Mouse (Mus musculus) liver, embryonic 13.5 days (tissue): ENCODE results near the gene Cdkl1. TPM values are rescaled to one million over a fixed set of nuclear protein-coding genes. Genes with fewer than 3 reads are reported as not detected.

ENCODE experiments used
- ATAC-seq: fragments of 200-750 bp; cut with Nextera tagmentation; 2 replicates; pipeline ENCODE4 v1.8.0; 2017; ENCODE audit warnings: low read depth, mild to moderate bottlenecking, moderate number of reproducible peaks, moderate library complexity
- DNase-seq: peaks from one replicate; pipeline ENCODE4 v3.0.0; 2022
- H3K27ac ChIP-seq: fragments of 300-500 bp; sonication (generic); 2 replicates; pipeline ENCODE4 v1.5.1; 2015; ENCODE audit warnings: moderate library complexity, mild to moderate bottlenecking, inconsistent platforms
- H3K27me3 ChIP-seq: fragments of 300-500 bp; sonication (generic); 2 replicates; pipeline ENCODE4 v1.6.1; 2015; ENCODE audit warnings: mild to moderate bottlenecking, inconsistent platforms
- H3K36me3 ChIP-seq: fragments of 300-500 bp; sonication (generic); 2 replicates; pipeline ENCODE4 v1.6.1; 2015; ENCODE audit warnings: mild to moderate bottlenecking, inconsistent platforms
- H3K4me1 ChIP-seq: fragments of 300-500 bp; sonication (generic); replicated peaks from 2 replicates; pipeline ENCODE4 v1.6.1; 2015; ENCODE audit warnings: inconsistent platforms
- H3K4me2 ChIP-seq: fragments of 300-500 bp; sonication (generic); 2 replicates; pipeline ENCODE4 v1.6.1; 2015; ENCODE audit warnings: inconsistent platforms, mild to moderate bottlenecking, moderate library complexity
- H3K4me3 ChIP-seq: fragments of 300-500 bp; sonication (generic); replicated peaks from 2 replicates; pipeline ENCODE4 v1.5.1; 2015; ENCODE audit warnings: mild to moderate bottlenecking, inconsistent platforms
- H3K9ac ChIP-seq: fragments of 300-500 bp; sonication (generic); 2 replicates; pipeline ENCODE4 v1.6.1; 2015; ENCODE audit warnings: mild to moderate bottlenecking, inconsistent platforms
- H3K9me3 ChIP-seq: fragments of 300-500 bp; sonication (generic); replicated peaks from 2 replicates; pipeline ENCODE4 v1.6.1; 2016; ENCODE audit warnings: inconsistent platforms
- WGBS: fragments of 180-500 bp; shearing (Covaris S2); methylation state at CpG from one replicate; pipeline ENCODE4 v1.1.7; 2015; ENCODE audit not compliant: insufficient replicate concordance; 5-methylcytosine and 5-hydroxymethylcytosine counted together
- polyA plus RNA-seq: library from polyadenylated mRNA; unstranded; fragments of >200 nt; fragmentation: Nextera tagmentation; extraction: Ambion mirVana; gene quantifications from 2 replicates; pipeline ENCODE4 v1.2.1, GENCODE M21; 2015

The Cdkl1 gene
- polyA plus RNA-seq, 1 experiment from 2014 or later, result 1.8 TPM

DNA sequence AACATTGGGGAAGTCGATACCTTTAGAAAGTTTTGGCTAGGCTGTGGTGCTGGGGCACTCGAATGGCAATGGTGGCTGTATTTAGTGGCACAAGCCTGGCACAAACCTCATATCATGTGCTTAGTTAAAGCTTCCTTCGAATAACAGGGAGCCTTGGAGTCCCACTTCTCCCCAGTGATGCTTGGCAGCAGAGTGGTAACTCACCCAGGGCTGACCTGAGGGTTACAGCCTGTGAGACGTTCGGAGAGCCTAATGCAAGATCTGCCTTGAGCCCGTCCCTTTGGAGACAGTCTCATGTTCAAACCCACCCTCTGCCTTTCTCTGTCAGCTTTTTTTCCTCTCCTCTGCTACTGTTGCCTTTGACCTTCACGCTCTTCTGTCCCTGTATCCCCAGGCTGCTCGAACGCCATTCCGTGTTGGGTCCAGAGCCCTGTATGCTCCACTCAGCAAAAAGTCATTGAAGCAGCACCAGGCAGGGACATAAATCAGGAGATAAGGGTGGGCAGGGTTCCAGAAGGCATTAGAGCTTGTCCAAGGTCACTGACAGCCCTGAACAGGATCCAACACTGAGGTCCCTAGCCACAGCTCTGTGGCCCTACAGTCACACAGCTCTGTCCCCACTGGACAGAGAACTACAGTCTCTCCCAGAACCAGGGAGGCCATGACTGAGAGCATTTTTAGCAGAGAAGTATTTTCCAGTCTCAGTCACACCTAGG, 9.0 kb downstream of the Cdkl1 start:
- no peak overlapping the region for H3K4me3 ChIP-seq
- WGBS, result 80% methylated on average over 10 of the region's 10 CpGs
- DNase-seq (no peak), ATAC-seq (peak; percentile 35)
- H3K9ac ChIP-seq, result peak overlapping the region; percentile 66
- peaks cover 4% of the 10 kb centered on the region for H3K27me3 ChIP-seq
- no peaks in the 10 kb centered on the region for H3K36me3 ChIP-seq
- peak overlapping the region; percentile 96 for H3K27ac ChIP-seq
- no peaks in the 10 kb centered on the region for H3K9me3 ChIP-seq
- H3K4me2 ChIP-seq, result peak overlapping the region; percentile 69
- H3K4me1 ChIP-seq, result peaks cover 61% of the 10 kb centered on the region

DNA sequence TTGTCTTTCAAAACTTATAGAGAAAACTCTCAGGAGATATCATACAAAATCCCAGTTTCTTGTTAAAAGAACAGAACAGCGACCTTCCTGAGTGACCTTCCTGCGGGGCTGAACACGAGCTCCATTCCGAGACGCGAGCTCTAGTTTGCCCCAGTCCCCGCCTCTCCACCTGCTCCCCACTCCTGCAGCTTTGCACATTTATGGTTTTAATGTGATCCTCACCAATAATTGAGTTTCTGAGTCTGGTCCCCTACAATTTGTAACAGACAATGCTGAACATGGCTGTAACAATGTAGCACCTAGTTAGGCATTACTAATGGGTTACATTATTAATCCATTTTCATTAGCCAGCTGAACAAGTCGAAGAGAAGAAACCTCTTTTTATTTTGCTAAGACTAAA, 9.6 kb downstream of the Cdkl1 start:
- Histone ChIP-seq H3K9me3 (no peaks in the 10 kb centered on the region), H3K9ac (no peak overlapping the region), H3K4me1 (peaks cover 61% of the 10 kb centered on the region), H3K27me3 (peaks cover 1% of the 10 kb centered on the region; the same call in 1 of the 2 replicates), H3K4me2 (no peak overlapping the region), H3K4me3 (no peak overlapping the region), H3K36me3 (no peaks in the 10 kb centered on the region), H3K27ac (peak overlapping the region; percentile 96; the same call in 1 of the 2 replicates)
- 91% methylated on average over 8 of the region's 8 CpGs for WGBS
- ATAC-seq (no peak), DNase-seq (no peak)

DNA sequence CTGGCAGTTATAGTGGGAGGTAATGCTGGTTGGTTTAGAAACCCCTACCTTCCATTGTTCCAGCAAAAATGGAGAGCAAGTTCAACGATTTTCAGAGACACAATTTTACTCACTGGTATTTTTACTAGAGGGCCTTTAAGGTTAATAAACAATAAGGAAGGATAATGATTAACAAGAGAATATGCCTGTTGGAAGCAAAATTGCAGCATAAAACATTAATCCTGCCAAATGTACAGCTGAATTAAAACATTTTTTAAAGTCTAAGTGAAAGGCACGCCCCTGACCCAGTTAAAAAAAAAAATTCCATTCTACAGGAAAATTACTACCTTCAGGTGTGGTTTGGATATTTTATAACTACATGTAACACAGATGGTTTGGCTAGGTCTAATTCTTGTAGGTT, 13.1 kb downstream of the Cdkl1 start:
- Histone ChIP-seq H3K9ac (no peak overlapping the region), H3K4me2 (no peak overlapping the region), H3K27ac (no peak overlapping the region), H3K9me3 (no peaks in the 10 kb centered on the region), H3K4me1 (peaks cover 40% of the 10 kb centered on the region), H3K4me3 (no peak overlapping the region), H3K36me3 (no peaks in the 10 kb centered on the region), H3K27me3 (no peaks in the 10 kb centered on the region)
- no peak for ATAC-seq
- WGBS, result 72% methylated on average over 2 of the region's 2 CpGs
- no peak for DNase-seq

DNA sequence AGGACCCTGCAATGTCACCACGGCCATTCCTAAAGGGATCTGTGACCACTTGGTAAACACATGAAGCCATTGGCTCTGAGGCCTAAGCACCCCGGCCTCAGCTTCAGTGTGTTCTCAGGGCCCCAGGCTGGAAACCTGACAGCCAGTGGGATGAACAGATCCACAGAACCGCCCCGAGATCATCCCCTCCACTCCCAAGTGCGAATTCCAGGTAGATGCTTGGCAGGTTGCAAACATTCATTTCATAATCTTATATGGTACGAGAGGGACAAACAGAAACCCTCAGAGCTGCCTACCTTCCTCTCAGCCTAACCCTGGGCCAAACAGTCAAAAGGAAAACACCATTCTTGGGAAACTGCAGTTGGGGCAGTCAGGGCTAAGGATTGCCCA, 13.7 kb downstream of the Cdkl1 start:
- H3K27ac ChIP-seq, result peak overlapping the region; percentile 45

DNA sequence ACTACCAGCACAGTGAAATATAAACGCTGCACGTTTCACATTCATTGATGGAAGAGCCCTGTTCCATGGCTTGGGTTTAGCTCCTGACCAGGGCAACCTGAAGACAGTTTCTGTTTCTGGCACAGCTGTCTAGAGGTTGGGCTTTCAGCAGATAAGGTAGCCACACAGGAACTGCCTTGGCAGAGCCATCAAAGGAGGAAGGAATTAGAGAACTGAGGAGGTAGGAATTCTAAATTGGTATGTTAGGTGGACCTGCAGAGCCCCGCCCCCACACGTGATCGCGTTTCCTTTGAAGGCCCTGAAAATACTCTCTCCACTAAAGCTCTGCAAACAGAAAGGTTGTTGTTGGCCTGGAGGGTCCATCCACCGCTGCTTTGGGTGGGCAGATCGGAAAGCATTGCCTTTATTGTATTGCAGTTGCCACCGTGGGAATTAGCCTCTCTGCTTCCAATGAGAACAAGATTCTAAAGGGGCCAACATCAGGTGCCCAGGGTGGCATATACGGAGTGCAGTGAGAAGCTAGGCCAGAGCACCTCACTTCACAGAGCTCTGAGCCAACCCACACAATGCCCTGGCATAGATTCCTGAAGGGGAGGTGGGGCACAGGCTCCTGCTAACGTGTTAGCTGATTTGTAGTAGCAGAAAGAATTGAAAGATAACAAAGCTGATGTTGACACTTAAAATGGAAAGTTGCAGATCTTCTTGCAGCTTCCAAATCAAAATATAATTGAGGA, 14.3 kb downstream of the Cdkl1 start:
- Histone ChIP-seq H3K4me3 (no peak overlapping the region), H3K4me2 (no peak overlapping the region), H3K27ac (peak overlapping the region; percentile 45), H3K36me3 (no peaks in the 10 kb centered on the region), H3K4me1 (peaks cover 37% of the 10 kb centered on the region), H3K27me3 (no peaks in the 10 kb centered on the region), H3K9me3 (no peaks in the 10 kb centered on the region), H3K9ac (peak overlapping the region; percentile 49)
- ATAC-seq, result no peak
- 44% methylated on average over 11 of the region's 11 CpGs for WGBS
- DNase-seq, result no peak

More for the DNA sequence above, 13.7 kb downstream of the Cdkl1 start:
- Histone ChIP-seq H3K4me2 (no peak overlapping the region), H3K4me3 (no peak overlapping the region), H3K27me3 (no peaks in the 10 kb centered on the region), H3K36me3 (no peaks in the 10 kb centered on the region), H3K4me1 (peaks cover 40% of the 10 kb centered on the region), H3K9ac (peak overlapping the region; percentile 49), H3K9me3 (no peaks in the 10 kb centered on the region)
- no peak for DNase-seq
- 83% methylated on average over 6 of the region's 6 CpGs for WGBS
- no peak for ATAC-seq

DNA sequence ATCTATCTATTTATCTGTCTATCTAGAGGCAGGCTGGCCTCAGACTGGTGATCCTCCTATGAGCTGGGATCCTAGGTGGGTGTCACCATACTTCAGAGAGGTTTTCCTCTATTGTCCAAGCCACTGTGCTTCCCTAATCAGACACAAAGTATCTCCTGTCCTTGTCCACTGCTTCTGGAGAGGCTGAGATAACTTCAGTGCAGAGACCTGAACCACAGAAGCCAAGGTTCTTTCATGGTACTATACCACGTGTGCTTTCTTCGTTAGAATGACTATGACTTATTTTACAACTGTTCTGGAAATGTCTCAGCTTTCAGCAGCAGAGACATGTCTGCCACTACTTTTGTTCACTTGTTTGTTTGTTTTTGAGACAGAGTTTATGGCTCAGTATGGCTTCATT, 22.2 kb downstream of the Cdkl1 start:
- H3K4me2 ChIP-seq, result no peak overlapping the region
- H3K27ac ChIP-seq, result peak overlapping the region; percentile 57
- DNase-seq (no peak), ATAC-seq (peak; percentile 67)
- peak overlapping the region; percentile 22; the same call in 1 of the 2 replicates for H3K9ac ChIP-seq
- no peak overlapping the region for H3K4me3 ChIP-seq
- 12% methylated on average over 2 of the region's 2 CpGs for WGBS
- H3K27me3 ChIP-seq, result no peaks in the 10 kb centered on the region
- H3K4me1 ChIP-seq, result peaks cover 55% of the 10 kb centered on the region
- H3K9me3 ChIP-seq, result no peaks in the 10 kb centered on the region
- H3K36me3 ChIP-seq, result no peaks in the 10 kb centered on the region

DNA sequence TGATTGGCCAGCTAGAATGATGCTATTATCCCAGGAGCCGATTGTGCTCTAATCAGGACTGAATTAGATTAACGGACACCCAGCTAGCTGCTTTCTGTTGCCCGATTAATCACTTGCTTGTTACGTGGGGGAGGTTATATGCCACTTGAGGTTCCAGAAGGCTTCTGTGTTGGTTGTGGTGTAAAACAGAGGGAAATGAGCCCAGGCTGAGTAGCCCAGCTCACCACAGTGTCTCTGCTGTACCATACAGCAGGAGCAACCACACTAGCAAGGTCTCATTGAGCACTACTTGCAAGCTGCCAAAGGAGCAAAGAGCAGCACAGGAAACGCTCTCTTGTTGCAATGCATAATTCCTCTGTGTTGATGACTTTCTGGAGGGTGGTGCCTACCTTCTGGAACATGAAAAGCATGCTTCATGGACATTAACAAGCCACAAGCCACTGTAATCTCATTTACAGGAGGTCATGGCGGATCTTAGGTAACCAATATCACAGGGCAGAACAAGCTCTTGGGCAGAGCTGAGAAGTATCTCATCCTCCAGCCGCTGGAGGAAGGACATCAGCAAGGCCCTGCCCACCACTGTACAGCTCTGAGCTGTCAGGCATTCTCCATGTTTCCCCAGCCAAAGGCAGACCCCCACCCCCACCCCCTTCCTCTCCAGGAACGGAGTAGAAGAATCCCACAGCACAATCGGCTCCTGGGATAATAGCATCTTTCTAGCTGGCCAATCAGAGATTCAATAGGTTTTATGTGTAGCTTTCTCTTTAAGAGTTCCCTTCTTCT, 23.4 kb downstream of the Cdkl1 start:
- H3K9ac ChIP-seq, result peak overlapping the region; percentile 38; the same call in 1 of the 2 replicates
- no peaks in the 10 kb centered on the region for H3K9me3 ChIP-seq
- H3K36me3 ChIP-seq, result no peaks in the 10 kb centered on the region
- no peak overlapping the region for H3K4me3 ChIP-seq
- H3K4me1 ChIP-seq, result peaks cover 59% of the 10 kb centered on the region
- 51% methylated on average over 9 of the region's 9 CpGs for WGBS
- ATAC-seq, result peak; percentile 44; the same call in 1 of the 2 replicates
- H3K27me3 ChIP-seq, result no peaks in the 10 kb centered on the region
- no peak overlapping the region for H3K4me2 ChIP-seq
- H3K27ac ChIP-seq, result peak overlapping the region; percentile 56
- no peak for DNase-seq

DNA sequence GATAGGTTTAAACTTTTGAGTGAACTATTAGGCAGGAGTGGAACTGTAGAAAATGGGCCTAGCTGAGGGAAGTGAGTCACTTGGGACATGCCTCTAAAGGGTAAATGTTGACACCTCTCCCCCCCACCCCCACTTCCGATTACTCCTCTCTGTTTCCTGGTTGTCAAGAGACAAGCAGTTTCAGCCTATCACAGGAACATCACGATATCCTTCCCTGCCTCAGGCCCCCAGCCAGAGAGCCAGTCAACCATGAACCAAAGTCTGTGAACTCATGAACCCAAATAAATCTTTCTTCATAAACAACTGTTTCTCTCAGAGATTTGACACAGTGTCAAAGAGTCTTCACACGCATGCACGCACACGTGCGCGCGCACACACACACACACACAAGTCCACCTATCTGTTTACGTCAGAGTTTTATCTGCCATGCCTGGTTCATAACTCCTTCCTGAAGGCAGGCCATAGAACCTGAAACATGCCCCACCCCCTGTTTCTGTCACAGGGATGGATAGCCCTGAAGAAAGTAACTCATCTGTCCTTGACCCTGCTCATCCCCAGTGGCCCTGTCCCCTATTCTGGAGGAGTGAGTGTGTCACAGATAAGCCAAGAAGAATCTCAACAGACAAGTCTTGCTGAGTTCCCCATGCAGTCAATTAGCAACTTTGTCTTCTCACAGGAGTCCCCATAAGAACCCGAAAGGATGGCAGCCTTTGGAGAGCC, 24.7 kb downstream of the Cdkl1 start:
- no peaks in the 10 kb centered on the region for H3K36me3 ChIP-seq
- no peaks in the 10 kb centered on the region for H3K9me3 ChIP-seq
- no peak overlapping the region for H3K4me2 ChIP-seq
- no peak overlapping the region; the same call in 1 of the 2 replicates for H3K9ac ChIP-seq
- H3K4me1 ChIP-seq, result peaks cover 57% of the 10 kb centered on the region
- no peak overlapping the region for H3K4me3 ChIP-seq
- DNase-seq (no peak), ATAC-seq (peak; percentile 38)
- H3K27ac ChIP-seq, result peak overlapping the region; percentile 58
- no peaks in the 10 kb centered on the region for H3K27me3 ChIP-seq
- WGBS, result 60% methylated on average over 10 of the region's 10 CpGs

DNA sequence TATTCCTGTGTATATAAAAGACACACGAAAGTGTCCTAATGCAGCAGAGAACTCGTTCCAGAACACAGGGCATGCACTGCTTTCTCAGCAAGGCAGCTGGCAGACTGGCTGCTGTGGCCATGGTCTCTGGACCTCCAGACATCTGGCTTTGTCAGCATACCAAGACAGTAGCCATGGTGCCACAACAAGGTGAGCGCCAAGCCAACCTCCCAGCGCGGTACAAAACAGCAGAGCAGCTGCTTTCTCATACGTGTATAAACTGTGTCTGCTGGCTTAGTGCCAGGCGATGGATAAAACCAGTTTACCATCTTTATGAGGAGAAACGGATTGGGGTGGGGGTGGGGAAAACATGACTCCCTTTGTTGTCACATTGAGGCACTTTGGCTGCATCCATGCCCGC, 25.5 kb downstream of the Cdkl1 start:
- WGBS, result 83% methylated on average over 9 of the region's 9 CpGs
- ATAC-seq (no peak), DNase-seq (no peak)
- Histone ChIP-seq H3K27me3 (no peaks in the 10 kb centered on the region), H3K9ac (no peak overlapping the region), H3K27ac (peak overlapping the region; percentile 58; the same call in 1 of the 2 replicates), H3K36me3 (no peaks in the 10 kb centered on the region), H3K9me3 (no peaks in the 10 kb centered on the region), H3K4me2 (no peak overlapping the region), H3K4me1 (peaks cover 65% of the 10 kb centered on the region), H3K4me3 (no peak overlapping the region)

DNA sequence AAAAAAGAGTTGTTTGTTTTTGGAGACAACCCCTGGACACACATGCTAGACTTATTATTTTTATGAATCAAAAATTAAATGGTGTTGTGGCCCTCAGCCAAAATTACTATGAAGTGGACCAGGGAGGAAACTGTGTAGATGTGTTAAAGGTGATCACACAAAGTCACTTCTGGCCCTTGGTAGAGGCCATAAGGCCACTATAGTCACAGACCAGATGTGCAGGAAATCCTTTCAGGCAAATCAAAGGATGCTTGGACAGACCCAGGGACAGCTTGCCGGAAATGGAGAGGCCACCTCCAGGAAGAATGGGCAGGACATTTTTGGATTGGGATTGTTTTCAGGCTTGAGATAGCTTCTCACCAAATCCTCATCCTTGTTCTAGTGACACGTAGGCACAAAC, 29.5 kb downstream of the Cdkl1 start:
- H3K27me3 ChIP-seq, result no peaks in the 10 kb centered on the region
- no peak for ATAC-seq
- H3K27ac ChIP-seq, result peak overlapping the region; percentile 99
- WGBS, result 80% methylated on average over 2 of the region's 2 CpGs
- 0 out of 2 replicates have a peak overlapping the region, but pooled peaks have one; percentile 3 for H3K9ac ChIP-seq
- peaks cover 68% of the 10 kb centered on the region for H3K4me1 ChIP-seq
- no peak overlapping the region for H3K4me2 ChIP-seq
- no peaks in the 10 kb centered on the region for H3K36me3 ChIP-seq
- no peaks in the 10 kb centered on the region for H3K9me3 ChIP-seq
- no peak for DNase-seq
- no peak overlapping the region for H3K4me3 ChIP-seq
